Mouse (Mus musculus): ENCODE measurements around the gene Rbpj. TPM values are rescaled to one million over a fixed set of nuclear protein-coding genes. Genes with fewer than 3 reads are reported as not detected.

Rbpj gene
- 38.0 and 40.9 TPM in 2 replicates for polyA plus RNA-seq (2016; fragmentation: Nextera tagmentation; extraction: Ambion mirVana)

GRCm38 (mm10) chr5:53465883-53466282 is at the start of gene Rbpj:
Gene Rbpj (plus strand): TSS chr5:53466152.
- Histone ChIP-seq H3K9me3 (no peaks in the 10 kb centered on the region), H3K4me3 (no peak within 1 kb of the TSS), H3K27me3 (ENCODE audit: insufficient read depth, poor library complexity, severe bottlenecking) (peaks cover 10% of the 10 kb centered on the region), H3K36me3 (no peaks in the 10 kb centered on the region), H3K4me1 (replicated peaks) (peaks cover 12% of the 10 kb centered on the region), H3K27ac (no peak within 1 kb of the TSS)
- no peak for DNase-seq (ENCODE audit: low spot score)
- WGBS, result 89% methylated on average over 9 of the region's 9 CpGs

DNA sequence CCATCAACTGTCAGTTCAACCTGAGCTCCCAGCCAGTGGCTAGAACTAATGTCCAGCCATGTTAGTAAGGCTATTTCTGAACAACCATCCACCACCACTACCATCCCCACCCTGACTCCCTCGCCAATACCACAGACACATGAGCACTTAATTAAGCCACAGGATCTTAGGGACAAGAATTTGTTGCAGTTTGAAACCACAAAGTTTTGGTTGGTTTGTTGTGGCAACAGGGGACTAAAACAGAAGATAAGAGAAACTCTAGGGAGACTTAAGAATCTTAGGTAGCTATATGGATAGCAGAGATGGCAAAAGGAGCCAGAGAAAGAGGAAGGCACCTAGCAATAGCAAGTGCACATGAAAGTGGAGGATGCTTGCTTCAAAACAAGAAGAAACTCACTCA is 45.2 kb upstream of the Rbpj start:
- 85% methylated on average over 1 of the region's 1 CpGs for WGBS
- H3K36me3 ChIP-seq, result no peaks in the 10 kb centered on the region
- H3K27me3 ChIP-seq (ENCODE audit: insufficient read depth, poor library complexity, severe bottlenecking), result no peaks in the 10 kb centered on the region
- no peak for DNase-seq (ENCODE audit: low spot score)
- H3K4me3 ChIP-seq, result no peak overlapping the region
- H3K9me3 ChIP-seq, result no peaks in the 10 kb centered on the region
- H3K27ac ChIP-seq, result no peak overlapping the region
- no peaks in the 10 kb centered on the region for H3K4me1 ChIP-seq (replicated peaks)

GRCm38 (mm10) chr5:53421291-53421690 is 44.7 kb upstream of the Rbpj start:
- H3K27ac ChIP-seq, result no peak overlapping the region
- no peaks in the 10 kb centered on the region for H3K36me3 ChIP-seq
- H3K4me1 ChIP-seq (replicated peaks), result no peaks in the 10 kb centered on the region
- no peaks in the 10 kb centered on the region for H3K9me3 ChIP-seq
- no peak overlapping the region for H3K4me3 ChIP-seq
- DNase-seq (ENCODE audit: low spot score), result no peak
- 86% methylated on average over 4 of the region's 4 CpGs for WGBS
- H3K27me3 ChIP-seq (ENCODE audit: insufficient read depth, poor library complexity, severe bottlenecking), result no peaks in the 10 kb centered on the region

GRCm38 (mm10) chr5:53427411-53427810 is 38.5 kb upstream of the Rbpj start:
- no peak for DNase-seq (ENCODE audit: low spot score)
- no peak overlapping the region for H3K27ac ChIP-seq
- H3K4me3 ChIP-seq, result no peak overlapping the region
- 0 out of 2 replicates have a peak, but pooled peaks cover 4% of the 10 kb centered on the region for H3K9me3 ChIP-seq
- WGBS, result 87% methylated on average over 4 of the region's 4 CpGs
- no peaks in the 10 kb centered on the region for H3K36me3 ChIP-seq
- H3K4me1 ChIP-seq (replicated peaks), result no peaks in the 10 kb centered on the region
- H3K27me3 ChIP-seq (ENCODE audit: insufficient read depth, poor library complexity, severe bottlenecking), result no peaks in the 10 kb centered on the region

GRCm38 (mm10) chr5:53429683-53430477 is 36.1 kb upstream of the Rbpj start:
- WGBS, result 88% methylated on average over 10 of the region's 10 CpGs
- no peak for DNase-seq (ENCODE audit: low spot score)
- Histone ChIP-seq H3K27me3 (ENCODE audit: insufficient read depth, poor library complexity, severe bottlenecking) (no peaks in the 10 kb centered on the region), H3K36me3 (no peaks in the 10 kb centered on the region), H3K4me3 (no peak overlapping the region), H3K4me1 (replicated peaks) (no peaks in the 10 kb centered on the region), H3K27ac (no peak overlapping the region), H3K9me3 (0 out of 2 replicates have a peak, but pooled peaks cover 4% of the 10 kb centered on the region)

GRCm38 (mm10) chr5:53432451-53432850 is 33.5 kb upstream of the Rbpj start:
- no peaks in the 10 kb centered on the region for H3K36me3 ChIP-seq
- no peak for DNase-seq (ENCODE audit: low spot score)
- no peaks in the 10 kb centered on the region for H3K27me3 ChIP-seq (ENCODE audit: insufficient read depth, poor library complexity, severe bottlenecking)
- H3K27ac ChIP-seq, result no peak overlapping the region
- no peak overlapping the region for H3K4me3 ChIP-seq
- no peaks in the 10 kb centered on the region for H3K4me1 ChIP-seq (replicated peaks)
- WGBS, result 88% methylated on average over 4 of the region's 4 CpGs
- H3K9me3 ChIP-seq, result no peaks in the 10 kb centered on the region

- no peaks in the 10 kb centered on the region for H3K36me3 ChIP-seq
- H3K4me3 ChIP-seq, result no peak overlapping the region
- WGBS, result 91% methylated on average over 6 of the region's 6 CpGs
- no peaks in the 10 kb centered on the region for H3K27me3 ChIP-seq (ENCODE audit: insufficient read depth, poor library complexity, severe bottlenecking)
- no peaks in the 10 kb centered on the region for H3K4me1 ChIP-seq (replicated peaks)
- H3K27ac ChIP-seq, result no peak overlapping the region
- no peak for DNase-seq (ENCODE audit: low spot score)
- no peaks in the 10 kb centered on the region for H3K9me3 ChIP-seq
These were observed 28.9 kb upstream of the Rbpj start for GRCm38 (mm10) chr5:53436905-53437632.

- 83% methylated on average over 4 of the region's 4 CpGs for WGBS
- DNase-seq (ENCODE audit: low spot score), result no peak
- H3K4me1 ChIP-seq (replicated peaks), result no peaks in the 10 kb centered on the region
These were observed 28.2 kb upstream of the Rbpj start for GRCm38 (mm10) chr5:53437767-53438166.

DNA sequence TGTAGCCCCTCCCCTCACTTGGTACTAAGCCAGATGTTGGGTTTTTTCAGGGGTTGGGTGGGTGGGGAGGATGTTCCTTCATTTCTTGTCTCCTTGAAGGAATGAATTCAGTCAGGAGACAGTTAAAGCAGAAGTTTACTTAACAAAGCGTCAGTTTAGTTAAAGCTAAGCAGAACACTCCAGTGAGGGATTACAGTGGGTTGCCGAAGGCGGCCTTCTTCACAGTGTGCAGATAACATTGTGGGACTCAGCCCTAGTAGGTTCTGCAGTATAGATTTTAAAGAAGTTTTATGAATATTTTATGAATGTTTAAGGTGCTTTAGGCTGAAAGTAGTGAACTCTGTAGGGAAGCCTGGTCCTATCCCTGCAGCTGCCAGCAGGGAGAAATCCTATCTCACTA is 27.7 kb upstream of the Rbpj start:
- H3K27ac ChIP-seq, result no peak overlapping the region
- no peaks in the 10 kb centered on the region for H3K9me3 ChIP-seq
- no peaks in the 10 kb centered on the region for H3K4me1 ChIP-seq (replicated peaks)
- H3K36me3 ChIP-seq, result no peaks in the 10 kb centered on the region
- H3K27me3 ChIP-seq (ENCODE audit: insufficient read depth, poor library complexity, severe bottlenecking), result no peaks in the 10 kb centered on the region
- 89% methylated on average over 3 of the region's 3 CpGs for WGBS
- H3K4me3 ChIP-seq, result no peak overlapping the region
- no peak for DNase-seq (ENCODE audit: low spot score)

More at GRCm38 (mm10) chr5:53437767-53438166, 28.2 kb upstream of the Rbpj start:
- Histone ChIP-seq H3K27me3 (ENCODE audit: insufficient read depth, poor library complexity, severe bottlenecking) (no peaks in the 10 kb centered on the region), H3K9me3 (no peaks in the 10 kb centered on the region), H3K36me3 (no peaks in the 10 kb centered on the region), H3K27ac (no peak overlapping the region), H3K4me3 (no peak overlapping the region)

- no peaks in the 10 kb centered on the region for H3K9me3 ChIP-seq
- H3K4me1 ChIP-seq (replicated peaks), result no peaks in the 10 kb centered on the region
- no peak overlapping the region for H3K4me3 ChIP-seq
- 87% methylated on average over 3 of the region's 3 CpGs for WGBS
- no peaks in the 10 kb centered on the region for H3K27me3 ChIP-seq (ENCODE audit: insufficient read depth, poor library complexity, severe bottlenecking)
- H3K36me3 ChIP-seq, result no peaks in the 10 kb centered on the region
- DNase-seq (ENCODE audit: low spot score), result no peak
- no peak overlapping the region for H3K27ac ChIP-seq
These were observed 26.3 kb upstream of the Rbpj start for GRCm38 (mm10) chr5:53439655-53440054.

DNA sequence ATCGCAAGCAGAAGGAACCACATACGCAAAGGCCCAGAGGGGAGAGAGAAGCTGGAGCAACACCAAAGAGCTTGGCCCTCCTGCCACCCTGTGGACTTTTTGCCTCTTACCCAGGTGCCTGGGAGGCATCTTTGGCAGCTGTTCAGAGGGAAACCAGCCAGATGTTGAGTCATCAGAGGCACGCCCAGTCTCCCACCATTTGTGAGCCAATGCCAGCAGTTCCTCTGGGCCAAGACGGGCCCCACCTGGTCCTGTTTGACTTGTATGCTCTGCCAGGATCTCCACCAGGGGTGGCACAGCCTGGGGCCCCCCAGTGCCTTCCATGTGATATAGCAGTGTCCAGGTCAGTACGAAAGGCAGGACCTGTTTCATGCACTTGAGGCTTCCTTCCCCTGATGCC is 21.9 kb upstream of the Rbpj start:
- Histone ChIP-seq H3K4me3 (no peak overlapping the region), H3K27me3 (ENCODE audit: insufficient read depth, poor library complexity, severe bottlenecking) (no peaks in the 10 kb centered on the region), H3K9me3 (no peaks in the 10 kb centered on the region), H3K27ac (no peak overlapping the region), H3K4me1 (replicated peaks) (no peaks in the 10 kb centered on the region), H3K36me3 (no peaks in the 10 kb centered on the region)
- no peak for DNase-seq (ENCODE audit: low spot score)
- 91% methylated on average over 5 of the region's 5 CpGs for WGBS

GRCm38 (mm10) chr5:53450945-53451344 is 15.0 kb upstream of the Rbpj start:
- 56% methylated on average over 9 of the region's 9 CpGs for WGBS

DNA sequence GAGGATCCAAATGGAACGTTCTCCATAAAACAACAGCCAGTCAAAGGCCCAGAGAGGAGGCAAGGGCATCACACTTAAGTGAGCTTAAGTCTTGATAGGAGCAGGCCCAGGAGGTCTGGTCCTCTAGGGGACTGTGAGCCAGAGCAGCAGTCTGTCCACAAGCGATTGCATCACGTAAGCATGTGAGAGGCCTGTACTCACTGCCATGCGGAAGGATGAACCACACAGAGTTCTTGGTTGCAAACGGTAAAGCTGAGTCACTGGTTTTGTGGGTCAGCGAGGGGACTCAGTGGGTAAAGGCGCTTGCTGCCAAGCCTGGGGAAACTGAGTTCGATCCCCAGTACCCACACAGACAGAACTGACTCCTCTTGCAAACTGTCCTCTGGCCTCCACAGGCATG is 14.1 kb upstream of the Rbpj start:
- H3K9me3 ChIP-seq, result no peaks in the 10 kb centered on the region
- WGBS, result 93% methylated on average over 8 of the region's 8 CpGs
- DNase-seq (ENCODE audit: low spot score), result no peak
- no peak overlapping the region for H3K27ac ChIP-seq
- H3K4me3 ChIP-seq, result no peak overlapping the region
- 0 out of 2 replicates have a peak, but pooled peaks cover 6% of the 10 kb centered on the region for H3K4me1 ChIP-seq (replicated peaks)
- H3K36me3 ChIP-seq, result no peaks in the 10 kb centered on the region
- no peaks in the 10 kb centered on the region for H3K27me3 ChIP-seq (ENCODE audit: insufficient read depth, poor library complexity, severe bottlenecking)

More at GRCm38 (mm10) chr5:53450945-53451344, 15.0 kb upstream of the Rbpj start:
- Histone ChIP-seq H3K4me1 (replicated peaks) (0 out of 2 replicates have a peak, but pooled peaks cover 6% of the 10 kb centered on the region), H3K36me3 (no peaks in the 10 kb centered on the region), H3K27ac (no peak overlapping the region), H3K4me3 (no peak overlapping the region), H3K27me3 (ENCODE audit: insufficient read depth, poor library complexity, severe bottlenecking) (no peaks in the 10 kb centered on the region), H3K9me3 (no peaks in the 10 kb centered on the region)
- DNase-seq (ENCODE audit: low spot score), result no peak

Measured in hindbrain, embryonic 10.5 days (tissue).